Mouse (Mus musculus): ENCODE data around the gene Xpo4. TPM values are rescaled to one million over a fixed set of nuclear protein-coding genes. Genes with fewer than 3 reads are reported as not detected.

Gene Xpo4
- polyA plus RNA-seq, 1 experiment from 2014 or later, result 10.5 TPM

GRCm38 (mm10) chr14:57609816-57610329 is 55.4 kb downstream of the Xpo4 start:
- no peaks in the 10 kb centered on the region for H3K27me3 ChIP-seq (ENCODE audit: control insufficient read depth, insufficient read depth, low read depth, low read length)
- H3K36me3 ChIP-seq (ENCODE audit: control insufficient read depth, insufficient read depth, low read length), result no peaks in the 10 kb centered on the region
- ATAC-seq, result no peak
- no peaks in the 10 kb centered on the region for H3K9me3 ChIP-seq (replicated peaks; ENCODE audit: control insufficient read depth, low read length, poor library complexity, severe bottlenecking)
- no peaks in the 10 kb centered on the region for H3K4me1 ChIP-seq (ENCODE audit: control insufficient read depth, insufficient read depth, low read length)
- no peak overlapping the region for H3K4me3 ChIP-seq (ENCODE audit: low read depth, low read length)
- no peak overlapping the region for H3K4me2 ChIP-seq (ENCODE audit: low read length)
- H3K9ac ChIP-seq (ENCODE audit: low read depth, low read length), result no peak overlapping the region
- no peak overlapping the region for H3K27ac ChIP-seq (ENCODE audit: low read length)
- WGBS, result 77% methylated on average over 4 of the region's 4 CpGs

- Histone ChIP-seq H3K4me3 (ENCODE audit: low read depth, low read length) (no peak overlapping the region), H3K9me3 (replicated peaks; ENCODE audit: control insufficient read depth, low read length, poor library complexity, severe bottlenecking) (no peaks in the 10 kb centered on the region), H3K4me1 (ENCODE audit: control insufficient read depth, insufficient read depth, low read length) (no peaks in the 10 kb centered on the region), H3K27me3 (ENCODE audit: control insufficient read depth, insufficient read depth, low read depth, low read length) (no peaks in the 10 kb centered on the region), H3K9ac (ENCODE audit: low read depth, low read length) (no peak overlapping the region), H3K36me3 (ENCODE audit: control insufficient read depth, insufficient read depth, low read length) (peaks cover 8% of the 10 kb centered on the region; the same call in 1 of the 2 replicates), H3K4me2 (ENCODE audit: low read length) (no peak overlapping the region), H3K27ac (ENCODE audit: low read length) (no peak overlapping the region)
- WGBS, result 44% methylated on average over 1 of the region's 1 CpGs
- ATAC-seq, result peak; percentile 76; the same call in 1 of the 2 replicates
Observed at GRCm38 (mm10) chr14:57607500-57607899, 57.7 kb downstream of the Xpo4 start.

- no peak overlapping the region for H3K4me3 ChIP-seq (ENCODE audit: low read depth, low read length)
- no peaks in the 10 kb centered on the region for H3K9me3 ChIP-seq (replicated peaks; ENCODE audit: control insufficient read depth, low read length, poor library complexity, severe bottlenecking)
- H3K4me2 ChIP-seq (ENCODE audit: low read length), result no peak overlapping the region
- H3K9ac ChIP-seq (ENCODE audit: low read depth, low read length), result no peak overlapping the region
- no peak overlapping the region for H3K27ac ChIP-seq (ENCODE audit: low read length)
- H3K36me3 ChIP-seq (ENCODE audit: control insufficient read depth, insufficient read depth, low read length), result peaks cover 8% of the 10 kb centered on the region; the same call in 1 of the 2 replicates
- no peak for ATAC-seq
- WGBS, result 80% methylated on average over 8 of the region's 8 CpGs
- no peaks in the 10 kb centered on the region for H3K4me1 ChIP-seq (ENCODE audit: control insufficient read depth, insufficient read depth, low read length)
- no peaks in the 10 kb centered on the region for H3K27me3 ChIP-seq (ENCODE audit: control insufficient read depth, insufficient read depth, low read depth, low read length)
Observed at GRCm38 (mm10) chr14:57606663-57607365, 58.4 kb downstream of the Xpo4 start.

- WGBS, result 96% methylated on average over 5 of the region's 5 CpGs
- H3K36me3 ChIP-seq (ENCODE audit: control insufficient read depth, insufficient read depth, low read length), result peaks cover 22% of the 10 kb centered on the region
- no peak overlapping the region for H3K9ac ChIP-seq (ENCODE audit: low read depth, low read length)
- H3K4me2 ChIP-seq (ENCODE audit: low read length), result no peak overlapping the region
- ATAC-seq, result no peak
- no peak overlapping the region for H3K4me3 ChIP-seq (ENCODE audit: low read depth, low read length)
- no peak overlapping the region for H3K27ac ChIP-seq (ENCODE audit: low read length)
- no peaks in the 10 kb centered on the region for H3K4me1 ChIP-seq (ENCODE audit: control insufficient read depth, insufficient read depth, low read length)
- no peaks in the 10 kb centered on the region for H3K27me3 ChIP-seq (ENCODE audit: control insufficient read depth, insufficient read depth, low read depth, low read length)
- no peaks in the 10 kb centered on the region for H3K9me3 ChIP-seq (replicated peaks; ENCODE audit: control insufficient read depth, low read length, poor library complexity, severe bottlenecking)
Observed at GRCm38 (mm10) chr14:57593279-57593678, 72.0 kb downstream of the Xpo4 start.

GRCm38 (mm10) chr14:57591830-57592229 is 73.4 kb downstream of the Xpo4 start:
- Histone ChIP-seq H3K4me3 (ENCODE audit: low read depth, low read length) (no peak overlapping the region), H3K9me3 (replicated peaks; ENCODE audit: control insufficient read depth, low read length, poor library complexity, severe bottlenecking) (no peaks in the 10 kb centered on the region), H3K36me3 (ENCODE audit: control insufficient read depth, insufficient read depth, low read length) (peaks cover 21% of the 10 kb centered on the region), H3K27me3 (ENCODE audit: control insufficient read depth, insufficient read depth, low read depth, low read length) (no peaks in the 10 kb centered on the region), H3K27ac (ENCODE audit: low read length) (no peak overlapping the region), H3K4me1 (ENCODE audit: control insufficient read depth, insufficient read depth, low read length) (no peaks in the 10 kb centered on the region), H3K9ac (ENCODE audit: low read depth, low read length) (no peak overlapping the region), H3K4me2 (ENCODE audit: low read length) (no peak overlapping the region)
- WGBS, result 96% methylated on average over 3 of the region's 3 CpGs
- no peak for ATAC-seq

- ATAC-seq, result no peak
- Histone ChIP-seq H3K9ac (ENCODE audit: low read depth, low read length) (no peak overlapping the region), H3K4me2 (ENCODE audit: low read length) (no peak overlapping the region), H3K4me3 (ENCODE audit: low read depth, low read length) (no peak overlapping the region), H3K4me1 (ENCODE audit: control insufficient read depth, insufficient read depth, low read length) (no peaks in the 10 kb centered on the region), H3K9me3 (replicated peaks; ENCODE audit: control insufficient read depth, low read length, poor library complexity, severe bottlenecking) (no peaks in the 10 kb centered on the region; the same call in 1 of the 2 replicates), H3K27me3 (ENCODE audit: control insufficient read depth, insufficient read depth, low read depth, low read length) (no peaks in the 10 kb centered on the region), H3K36me3 (ENCODE audit: control insufficient read depth, insufficient read depth, low read length) (peaks cover 5% of the 10 kb centered on the region; the same call in 1 of the 2 replicates), H3K27ac (ENCODE audit: low read length) (no peak overlapping the region)
- WGBS, result 92% methylated on average over 2 of the region's 2 CpGs
Observed at GRCm38 (mm10) chr14:57576364-57577060, 88.7 kb downstream of the Xpo4 start.

- Histone ChIP-seq H3K4me3 (ENCODE audit: low read depth, low read length) (no peak overlapping the region), H3K27me3 (ENCODE audit: control insufficient read depth, insufficient read depth, low read depth, low read length) (no peaks in the 10 kb centered on the region), H3K27ac (ENCODE audit: low read length) (no peak overlapping the region), H3K9ac (ENCODE audit: low read depth, low read length) (no peak overlapping the region), H3K36me3 (ENCODE audit: control insufficient read depth, insufficient read depth, low read length) (0 out of 2 replicates have a peak, but pooled peaks cover 2% of the 10 kb centered on the region), H3K4me1 (ENCODE audit: control insufficient read depth, insufficient read depth, low read length) (peaks cover 6% of the 10 kb centered on the region), H3K4me2 (ENCODE audit: low read length) (no peak overlapping the region), H3K9me3 (replicated peaks; ENCODE audit: control insufficient read depth, low read length, poor library complexity, severe bottlenecking) (no peaks in the 10 kb centered on the region; the same call in 1 of the 2 replicates)
- 88% methylated on average over 6 of the region's 6 CpGs for WGBS
- no peak for ATAC-seq
Observed at GRCm38 (mm10) chr14:57574792-57575587, 90.2 kb downstream of the Xpo4 start.

- H3K9ac ChIP-seq (ENCODE audit: low read depth, low read length), result peak within 1 kb of the TSS; percentile 81
- no peaks in the 10 kb centered on the region for H3K27me3 ChIP-seq (ENCODE audit: control insufficient read depth, insufficient read depth, low read depth, low read length)
- ATAC-seq, result peak; percentile 100
- no peaks in the 10 kb centered on the region; the same call in 1 of the 2 replicates for H3K9me3 ChIP-seq (replicated peaks; ENCODE audit: control insufficient read depth, low read length, poor library complexity, severe bottlenecking)
- peak within 1 kb of the TSS; percentile 76 for H3K4me3 ChIP-seq (ENCODE audit: low read depth, low read length)
- H3K4me1 ChIP-seq (ENCODE audit: control insufficient read depth, insufficient read depth, low read length), result peaks cover 6% of the 10 kb centered on the region
- peak within 1 kb of the TSS; percentile 76 for H3K4me2 ChIP-seq (ENCODE audit: low read length)
- peak within 1 kb of the TSS; percentile 78 for H3K27ac ChIP-seq (ENCODE audit: low read length)
- WGBS, result 9% methylated on average over 35 of the region's 35 CpGs
- H3K36me3 ChIP-seq (ENCODE audit: control insufficient read depth, insufficient read depth, low read length), result no peaks in the 10 kb centered on the region
Observed at GRCm38 (mm10) chr14:57571155-57572133, 93.8 kb downstream of the Xpo4 start, which contains the start of gene Eef1akmt1. Gene Eef1akmt1 (minus strand): TSS chr14:57571612.
